Mouse (Mus musculus) urinary bladder, postnatal 10 days (tissue): Measurements from ENCODE around the gene Gm20661.
"Not testable (repeated sequence)": the region's sequence is repeated elsewhere in the genome, so short reads cannot be mapped to it uniquely, and the experiment has no call there.

ENCODE experiments used
- DNase-seq: peaks from one replicate; pipeline ENCODE4 v3.0.0; 2022; ENCODE audit warnings: low spot score

The Gm20661 gene

GRCm38 (mm10) chr9:108001922-108002770 lies 19.3 kb downstream of the Gm20661 start, which contains the start of gene Ip6k1:
TSS of gene Ip6k1 (plus strand) at chr9:108002501.
- peak; percentile 100 for DNase-seq

GRCm38 (mm10) chr9:108002778-108003530 lies 20.1 kb downstream of the Gm20661 start:
- DNase-seq, result no peak

GRCm38 (mm10) chr9:108003531-108003890 lies 20.7 kb downstream of the Gm20661 start:
- DNase-seq, result no peak

- no peak for DNase-seq
Measured at GRCm38 (mm10) chr9:108008041-108008440, 25.2 kb downstream of the Gm20661 start.

- no peak for DNase-seq
Measured at GRCm38 (mm10) chr9:108010385-108010784, 27.5 kb downstream of the Gm20661 start.

GRCm38 (mm10) chr9:108013577-108013976 lies 30.7 kb downstream of the Gm20661 start:
- not testable (repeated sequence) for DNase-seq

- no peak for DNase-seq
Measured at GRCm38 (mm10) chr9:108017127-108017526, 34.3 kb downstream of the Gm20661 start.

GRCm38 (mm10) chr9:108020741-108021140 lies 37.9 kb downstream of the Gm20661 start:
- no peak for DNase-seq

- no peak for DNase-seq
Measured at GRCm38 (mm10) chr9:108023216-108023615, 40.4 kb downstream of the Gm20661 start.

GRCm38 (mm10) chr9:108026584-108026983 lies 43.7 kb downstream of the Gm20661 start:
- no peak for DNase-seq

GRCm38 (mm10) chr9:108027867-108028266 lies 45.0 kb downstream of the Gm20661 start:
- no peak for DNase-seq

GRCm38 (mm10) chr9:108032126-108032525 lies 49.3 kb downstream of the Gm20661 start:
- DNase-seq, result no peak

GRCm38 (mm10) chr9:108035331-108036156 lies 52.7 kb downstream of the Gm20661 start:
- DNase-seq, result no peak
